Mouse (Mus musculus) heart, embryonic 14.5 days (tissue): ENCODE results near the gene Fam229b. TPM values are rescaled to one million over a fixed set of nuclear protein-coding genes. Genes with fewer than 3 reads are reported as not detected.

Experiments used
- ATAC-seq: fragments of 200-750 bp; cut with Nextera tagmentation; 2 replicates; pipeline ENCODE4 v1.8.0; 2017; ENCODE audit warnings: low read depth, moderate TSS enrichment; ENCODE audit not compliant: insufficient number of reproducible peaks, insufficient read depth, low FRiP score
- H3K27ac ChIP-seq, 2 experiments: fragments of 200-500 bp in 1 of 2; fragments of 300-500 bp in 1 of 2; sonication (generic) in 1 of 2; replicated peaks in 1 of 2; 2 replicates each; pipeline ENCODE4 v1.5.1; 2012 to 2014; ENCODE audit warnings: low read depth in 2 of 2, low read length in 2 of 2, control low read depth in 1 of 2, mild to moderate bottlenecking in 1 of 2, mixed read lengths in 1 of 2; ENCODE audit not compliant: control insufficient read depth in 1 of 2, insufficient read depth in 1 of 2
- H3K27me3 ChIP-seq: fragments of 300-500 bp; sonication (generic); 2 replicates; pipeline ENCODE4 v1.6.1; 2014; ENCODE audit warnings: mild to moderate bottlenecking, low read length, control low read depth; ENCODE audit not compliant: control insufficient read depth, insufficient read depth
- H3K36me3 ChIP-seq: fragments of 300-500 bp; sonication (generic); 2 replicates; pipeline ENCODE4 v1.6.1; 2014; ENCODE audit warnings: mild to moderate bottlenecking, control low read depth, low read length, mixed read lengths; ENCODE audit not compliant: control insufficient read depth, insufficient read depth
- H3K4me1 ChIP-seq, 2 experiments: fragments of 200-500 bp in 1 of 2; fragments of 300-500 bp in 1 of 2; sonication (generic) in 1 of 2; 2 replicates each; pipeline ENCODE4 v1.6.1; 2012 to 2014; ENCODE audit warnings: low read length in 2 of 2, control low read depth in 1 of 2, mixed read lengths in 1 of 2; ENCODE audit not compliant: control insufficient read depth in 2 of 2, insufficient read depth in 2 of 2
- H3K4me2 ChIP-seq: fragments of 300-500 bp; sonication (generic); 2 replicates; pipeline ENCODE4 v1.6.1; 2014; ENCODE audit warnings: mild to moderate bottlenecking, low read length
- H3K4me3 ChIP-seq, 2 experiments: fragments of 200-500 bp in 1 of 2; fragments of 300-500 bp in 1 of 2; sonication (generic) in 1 of 2; 2 replicates each; pipeline ENCODE4 v1.5.1; 2012 to 2014; ENCODE audit warnings: low read length in 2 of 2, mild to moderate bottlenecking in 2 of 2, control low read depth in 1 of 2, low read depth in 1 of 2, moderate library complexity in 1 of 2; ENCODE audit not compliant: control insufficient read depth in 1 of 2, insufficient read depth in 1 of 2
- H3K9ac ChIP-seq: fragments of 300-500 bp; sonication (generic); 2 replicates; pipeline ENCODE4 v1.6.1; 2014; ENCODE audit warnings: mild to moderate bottlenecking, low read length
- H3K9me3 ChIP-seq: fragments of 300-500 bp; sonication (generic); 2 replicates; pipeline ENCODE4 v1.6.1; 2016; ENCODE audit warnings: low read length, control low read depth; ENCODE audit not compliant: control insufficient read depth
- WGBS: fragments of 180-500 bp; shearing (Covaris S2); extraction: QIAGEN DNeasy Blood & Tissue Kit; methylation state at CpG from one replicate; pipeline ENCODE4 v1.1.7; 2014; 5-methylcytosine and 5-hydroxymethylcytosine counted together
- polyA plus RNA-seq: library from polyadenylated mRNA; unstranded; fragments of >200 nt; fragmentation: Nextera tagmentation; extraction: Ambion mirVana; gene quantifications from 2 replicates; pipeline ENCODE4 v1.2.1, GENCODE M21; 2014

Gene Fam229b
- polyA plus RNA-seq, 1 experiment from 2014 or later = 13.0 TPM

DNA sequence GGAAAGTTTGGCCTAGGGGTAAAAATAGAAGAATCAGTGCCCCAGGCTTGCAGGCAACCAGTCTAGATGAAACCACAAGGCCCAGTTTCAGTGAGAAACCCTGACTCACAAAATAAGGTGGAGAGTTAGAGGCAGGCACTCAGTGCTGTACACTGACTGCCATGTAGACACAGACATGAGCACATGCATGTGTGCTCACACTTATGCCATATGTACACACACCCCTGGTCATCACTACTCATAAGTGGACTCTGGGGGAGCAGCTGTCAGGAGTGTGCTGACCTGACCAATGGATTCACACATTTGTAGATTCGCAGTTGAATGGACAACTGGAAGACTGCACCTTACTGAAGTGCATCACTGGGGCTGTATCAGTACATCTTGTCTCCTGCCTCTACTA lies 27.7 kb upstream of the Fam229b start:
- Histone ChIP-seq H3K27me3 (no peaks in the 10 kb centered on the region), H3K9me3 (no peaks in the 10 kb centered on the region), H3K4me1 (peaks cover 3 to 11% of the 10 kb centered on the region in 2 experiments; a peak in 3 of 4 replicates), H3K27ac (no peak overlapping the region), H3K36me3 (no peaks in the 10 kb centered on the region), H3K9ac (no peak overlapping the region), H3K4me2 (no peak overlapping the region), H3K4me3 (no peak overlapping the region)
- no peak for ATAC-seq
- WGBS = 88% methylated on average over 1 of the region's 1 CpGs

DNA sequence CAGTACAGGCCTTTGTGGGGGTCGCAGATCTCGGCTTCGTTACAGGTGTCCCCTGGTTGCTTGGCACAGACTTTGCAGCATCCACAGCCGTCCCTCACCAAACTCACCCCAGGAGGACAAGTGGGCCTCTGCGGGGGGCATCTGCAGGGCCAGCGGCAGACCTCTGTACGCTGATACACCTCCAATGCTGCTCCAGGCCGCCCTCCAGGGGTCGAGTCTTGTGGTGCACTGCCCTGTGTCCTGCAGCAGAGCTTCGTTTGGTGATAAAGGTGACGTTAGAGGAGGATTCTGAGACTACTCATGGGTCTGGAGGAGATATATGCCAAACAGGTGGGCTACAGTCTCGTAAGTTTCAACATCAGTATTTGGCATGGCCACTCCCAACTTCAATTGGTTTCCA lies 24.6 kb upstream of the Fam229b start:
- 50% methylated on average over 12 of the region's 12 CpGs for WGBS
- H3K4me2 ChIP-seq = no peak overlapping the region
- no peak overlapping the region for H3K27ac ChIP-seq
- no peaks in the 10 kb centered on the region for H3K27me3 ChIP-seq
- no peak overlapping the region for H3K4me3 ChIP-seq
- no peaks in the 10 kb centered on the region for H3K36me3 ChIP-seq
- peaks cover 0 to 5% of the 10 kb centered on the region in 2 experiments; a peak in 2 of 4 replicates for H3K4me1 ChIP-seq
- H3K9ac ChIP-seq = no peak overlapping the region
- H3K9me3 ChIP-seq = no peaks in the 10 kb centered on the region
- no peak for ATAC-seq

DNA sequence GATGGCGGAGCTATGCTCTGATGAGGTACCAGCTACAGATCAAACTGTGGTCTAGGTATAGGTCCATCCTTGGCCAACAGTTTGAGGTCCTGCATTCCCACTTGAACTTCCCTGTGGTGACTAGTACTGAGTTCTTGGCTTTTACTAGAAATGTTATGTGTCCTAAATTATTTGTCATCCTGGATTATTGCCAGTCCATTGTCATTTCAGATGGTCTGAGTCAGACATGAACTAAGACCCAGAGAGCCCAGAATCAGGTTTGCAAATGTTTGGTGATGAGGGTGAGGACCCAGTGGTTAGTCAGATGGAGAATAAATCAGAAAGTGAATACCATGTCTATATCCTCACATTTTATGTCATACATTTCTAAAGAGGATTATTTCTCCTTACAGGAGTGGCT lies 23.6 kb upstream of the Fam229b start:
- H3K9me3 ChIP-seq = no peaks in the 10 kb centered on the region
- H3K4me2 ChIP-seq = no peak overlapping the region
- no peak overlapping the region for H3K4me3 ChIP-seq
- no peaks in the 10 kb centered on the region for H3K27me3 ChIP-seq
- H3K27ac ChIP-seq = no peak overlapping the region
- no peaks in the 10 kb centered on the region for H3K36me3 ChIP-seq
- ATAC-seq = no peak
- no peaks in the 10 kb centered on the region for H3K4me1 ChIP-seq
- H3K9ac ChIP-seq = no peak overlapping the region
- 91% methylated on average over 1 of the region's 1 CpGs for WGBS

DNA sequence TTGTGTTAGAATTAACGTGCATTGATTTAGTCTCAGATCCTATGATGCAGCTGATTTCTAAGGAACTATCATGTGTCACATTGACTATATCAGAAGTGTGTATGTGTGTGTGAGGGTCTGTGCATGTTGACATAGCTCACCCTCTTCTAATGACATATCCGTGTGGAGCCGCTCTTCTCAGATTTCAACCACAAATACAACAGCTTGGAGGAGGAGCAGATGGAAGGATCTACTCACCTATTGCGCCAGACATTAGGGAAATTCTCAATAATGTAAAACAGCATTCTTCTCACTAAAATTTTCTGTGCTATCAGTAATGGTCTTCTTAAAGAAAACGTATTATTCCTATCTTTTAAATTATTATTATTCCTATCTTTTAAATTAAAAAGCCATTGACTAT lies 23.0 kb upstream of the Fam229b start:
- Histone ChIP-seq H3K9ac (no peak overlapping the region), H3K9me3 (no peaks in the 10 kb centered on the region), H3K4me2 (no peak overlapping the region), H3K36me3 (no peaks in the 10 kb centered on the region), H3K27me3 (no peaks in the 10 kb centered on the region), H3K27ac (no peak overlapping the region), H3K4me3 (no peak overlapping the region), H3K4me1 (no peaks in the 10 kb centered on the region)
- 87% methylated on average over 5 of the region's 5 CpGs for WGBS
- ATAC-seq = no peak

DNA sequence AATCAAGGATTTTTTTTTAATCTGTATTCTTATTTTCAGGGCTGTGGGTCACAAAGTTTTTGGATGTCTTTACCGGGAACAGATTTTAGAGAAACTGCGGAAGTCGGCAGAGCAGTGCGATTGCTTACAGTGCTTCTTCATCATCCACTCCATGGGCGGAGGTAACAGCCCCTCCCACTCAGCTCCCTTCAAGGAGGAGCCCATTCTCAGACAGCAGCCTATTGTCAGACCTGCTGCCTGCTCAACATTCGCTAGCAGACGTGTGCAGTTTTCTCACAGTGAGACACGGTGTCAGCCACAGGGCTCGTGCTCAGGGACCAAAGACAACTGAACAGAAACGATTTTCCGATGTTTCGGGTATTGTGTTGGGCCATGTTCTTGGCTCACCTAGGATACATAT lies 8.5 kb upstream of the Fam229b start:
- no peak for ATAC-seq
- no peak overlapping the region for H3K27ac ChIP-seq
- peaks cover 79% of the 10 kb centered on the region for H3K36me3 ChIP-seq
- no peaks in the 10 kb centered on the region for H3K27me3 ChIP-seq
- no peaks in the 10 kb centered on the region for H3K9me3 ChIP-seq
- no peaks in the 10 kb centered on the region for H3K4me1 ChIP-seq
- WGBS = 90% methylated on average over 12 of the region's 12 CpGs
- no peak overlapping the region for H3K4me3 ChIP-seq
- H3K4me2 ChIP-seq = no peak overlapping the region
- no peak overlapping the region for H3K9ac ChIP-seq

GRCm38 (mm10) chr10:39141401-39141800 lies 7.7 kb upstream of the Fam229b start:
- H3K4me1 ChIP-seq = no peaks in the 10 kb centered on the region
- no peaks in the 10 kb centered on the region for H3K9me3 ChIP-seq
- H3K9ac ChIP-seq = no peak overlapping the region
- peaks cover 78% of the 10 kb centered on the region for H3K36me3 ChIP-seq
- WGBS = 93% methylated on average over 2 of the region's 2 CpGs
- no peak for ATAC-seq
- H3K27me3 ChIP-seq = no peaks in the 10 kb centered on the region
- no peak overlapping the region for H3K27ac ChIP-seq
- no peak overlapping the region for H3K4me3 ChIP-seq
- no peak overlapping the region for H3K4me2 ChIP-seq

GRCm38 (mm10) chr10:39140843-39141242 lies 7.1 kb upstream of the Fam229b start:
- WGBS = 91% methylated on average over 14 of the region's 14 CpGs
- H3K27me3 ChIP-seq = no peaks in the 10 kb centered on the region
- no peak for ATAC-seq
- no peak overlapping the region for H3K4me2 ChIP-seq
- no peaks in the 10 kb centered on the region for H3K9me3 ChIP-seq
- H3K9ac ChIP-seq = no peak overlapping the region
- peaks cover 72% of the 10 kb centered on the region for H3K36me3 ChIP-seq
- H3K4me1 ChIP-seq = no peaks in the 10 kb centered on the region
- no peak overlapping the region for H3K4me3 ChIP-seq
- no peak overlapping the region for H3K27ac ChIP-seq

DNA sequence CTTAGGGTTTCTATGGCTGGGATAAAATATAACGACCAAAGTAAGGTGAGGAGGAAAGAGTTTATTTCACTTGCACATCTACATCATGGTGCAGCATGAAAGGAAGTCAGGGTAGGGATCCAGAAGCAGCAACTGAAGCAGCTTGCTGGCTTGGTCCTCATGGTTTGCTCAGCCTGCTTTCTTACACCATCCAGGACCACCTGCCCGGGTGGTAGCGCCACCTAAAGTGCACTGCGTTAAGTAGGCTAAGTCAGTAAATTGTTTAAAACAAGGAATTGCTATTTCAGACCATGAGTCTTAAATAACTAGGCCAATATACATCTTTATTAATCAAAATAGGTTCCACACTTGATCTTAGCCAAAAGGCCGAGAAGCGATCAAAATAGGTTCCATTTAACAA lies 5.0 kb upstream of the Fam229b start:
- no peak overlapping the region for H3K9ac ChIP-seq
- H3K9me3 ChIP-seq = no peaks in the 10 kb centered on the region
- no peaks in the 10 kb centered on the region for H3K27me3 ChIP-seq
- H3K36me3 ChIP-seq = peaks cover 54% of the 10 kb centered on the region
- peaks cover 0 to 5% of the 10 kb centered on the region in 2 experiments; a peak in 1 of 4 replicates for H3K4me1 ChIP-seq
- H3K4me2 ChIP-seq = no peak overlapping the region
- H3K27ac ChIP-seq = no peak overlapping the region
- no peak overlapping the region for H3K4me3 ChIP-seq
- WGBS = 85% methylated on average over 6 of the region's 6 CpGs
- no peak for ATAC-seq
